Mouse (Mus musculus) heart, adult 9 months (tissue): ENCODE measurements at regions not wholly inside any gene's neighbourhood (a gene's known extent, or its start where the extent isn't known, plus 50 kb on each side); places are given as distances from the start of the nearest gene placed in this dataset.

Experiments
- DNase-seq, 2 experiments: peaks; one replicate each; pipeline ENCODE4 v3.0.0; 2022; ENCODE audit warnings: low spot score in 2 of 2

DNA sequence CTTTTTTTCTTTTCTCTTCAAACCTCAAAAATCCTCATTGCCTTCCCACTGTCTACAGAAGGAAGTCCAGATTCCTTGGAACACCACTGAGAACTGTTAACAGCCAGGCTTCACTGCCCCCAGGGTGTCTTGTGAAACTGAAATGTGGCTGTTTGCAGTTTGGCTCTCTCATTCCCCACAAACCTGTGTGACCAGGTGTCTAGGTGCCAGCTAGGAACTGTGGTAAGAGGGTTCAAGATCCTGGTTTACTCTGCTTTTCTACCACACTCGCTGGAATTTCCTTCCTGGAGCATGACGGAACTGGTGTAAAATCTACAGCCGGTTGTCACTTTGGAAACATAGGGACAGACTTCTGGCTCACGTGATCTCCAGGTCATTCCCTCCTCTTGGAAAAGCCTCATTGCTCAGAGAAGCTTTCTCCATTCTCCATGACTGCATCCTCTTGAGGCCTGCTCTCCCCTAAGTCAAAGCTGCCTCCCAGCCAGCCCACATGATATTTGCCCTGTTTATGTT is 660.2 kb downstream of the Zfp706 start:
- no peak for DNase-seq

DNA sequence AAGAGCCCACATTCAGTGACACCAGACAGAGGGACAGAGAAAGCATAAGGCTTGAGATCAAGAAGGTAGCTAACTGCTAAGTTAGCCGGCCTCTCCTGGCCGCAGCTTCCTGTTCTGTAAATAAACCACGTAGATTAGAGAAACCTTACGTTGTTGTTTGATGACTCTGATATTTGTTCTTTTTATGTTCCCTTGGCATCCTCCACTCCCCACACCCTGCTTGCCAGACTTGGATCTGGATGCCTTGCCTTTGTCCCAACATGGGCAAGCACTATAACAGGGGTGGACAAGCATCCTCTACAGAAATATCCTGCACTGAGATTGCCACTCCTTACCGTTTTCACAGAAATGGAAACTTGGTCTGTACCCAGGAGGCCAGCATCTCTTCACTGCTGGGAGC is 661.4 kb downstream of the Zfp706 start:
- no peak for DNase-seq

DNA sequence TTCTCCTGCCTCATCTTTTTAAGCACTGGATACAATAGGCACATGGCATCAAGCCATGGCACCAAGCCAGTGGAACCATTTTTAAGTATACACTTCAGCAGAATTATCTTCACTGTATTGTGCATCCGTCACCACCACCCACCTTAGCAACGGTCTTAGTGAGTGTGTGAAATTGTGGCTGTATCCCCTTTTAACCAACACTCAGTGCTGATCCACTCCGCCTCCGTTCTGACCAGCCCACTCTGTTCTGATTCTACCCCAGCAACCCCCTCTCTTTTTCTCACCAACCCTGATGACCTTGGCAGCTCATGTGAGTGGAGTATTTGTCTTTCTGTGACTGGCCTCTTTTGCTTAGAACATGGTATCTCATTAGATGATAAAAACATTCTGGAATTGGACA is 662.2 kb downstream of the Zfp706 start:
- no peak for DNase-seq

- no peak for DNase-seq
Observed at GRCm38 (mm10) chr15:36339971-36340550, 667.5 kb downstream of the Zfp706 start.

DNA sequence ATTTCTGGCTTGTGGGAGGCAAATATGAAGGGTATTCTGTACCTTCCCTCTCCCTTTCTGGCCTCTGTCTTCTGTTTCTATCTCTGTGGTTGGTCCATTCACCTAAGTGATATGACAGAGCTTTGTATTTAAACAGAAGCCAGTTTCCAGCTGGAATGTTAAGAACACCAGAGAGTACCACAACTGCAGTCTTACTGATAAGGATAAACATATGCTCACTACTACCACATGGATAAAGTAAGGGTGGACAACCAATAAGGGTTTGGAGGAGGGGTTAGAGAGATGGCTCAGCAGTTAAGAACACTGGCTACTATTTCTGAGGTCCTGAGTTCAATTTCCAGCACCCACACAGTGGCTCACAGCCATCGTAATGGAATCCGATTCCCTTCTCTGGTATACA is 668.8 kb downstream of the Zfp706 start:
- DNase-seq = no peak

DNA sequence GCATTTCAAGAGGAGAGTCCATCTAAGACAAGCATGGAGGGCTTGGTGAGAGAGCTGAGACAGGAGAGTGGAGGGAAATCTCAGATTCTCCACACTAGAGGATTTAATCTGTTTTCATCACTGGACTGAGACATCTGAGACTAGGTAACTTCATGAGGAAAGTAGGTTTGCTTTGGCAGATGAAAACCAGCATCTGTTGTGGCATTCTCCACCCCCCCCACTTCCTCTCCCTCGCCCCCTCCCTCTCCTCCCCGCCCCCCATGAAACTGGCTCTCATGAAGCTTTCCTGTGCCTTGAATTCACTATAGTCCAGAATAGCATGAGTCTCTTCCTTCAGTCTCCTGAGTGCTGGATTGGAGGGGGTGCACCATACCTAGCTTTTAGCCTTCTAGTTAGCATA is 670.7 kb downstream of the Zfp706 start:
- DNase-seq = no peak

DNA sequence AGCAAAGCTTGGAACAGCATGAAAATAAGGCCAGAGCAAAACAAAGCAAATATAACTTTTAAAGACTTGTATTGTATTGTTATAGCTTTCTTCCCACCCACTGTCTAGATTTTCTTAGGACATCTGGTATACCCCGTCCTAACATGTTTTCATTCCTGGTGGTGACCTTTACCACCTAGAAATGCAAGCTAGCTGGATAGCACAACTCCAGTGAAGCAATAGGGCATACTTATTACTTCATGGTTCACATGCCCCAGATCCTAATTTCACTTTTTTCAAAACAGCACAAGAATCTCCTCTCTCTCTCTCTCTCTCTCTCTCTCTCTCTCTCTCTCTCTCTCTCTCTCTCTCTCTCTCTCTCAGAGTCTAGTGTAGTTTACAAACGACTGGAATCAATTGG is 672.5 kb downstream of the Zfp706 start:
- DNase-seq = no peak

DNA sequence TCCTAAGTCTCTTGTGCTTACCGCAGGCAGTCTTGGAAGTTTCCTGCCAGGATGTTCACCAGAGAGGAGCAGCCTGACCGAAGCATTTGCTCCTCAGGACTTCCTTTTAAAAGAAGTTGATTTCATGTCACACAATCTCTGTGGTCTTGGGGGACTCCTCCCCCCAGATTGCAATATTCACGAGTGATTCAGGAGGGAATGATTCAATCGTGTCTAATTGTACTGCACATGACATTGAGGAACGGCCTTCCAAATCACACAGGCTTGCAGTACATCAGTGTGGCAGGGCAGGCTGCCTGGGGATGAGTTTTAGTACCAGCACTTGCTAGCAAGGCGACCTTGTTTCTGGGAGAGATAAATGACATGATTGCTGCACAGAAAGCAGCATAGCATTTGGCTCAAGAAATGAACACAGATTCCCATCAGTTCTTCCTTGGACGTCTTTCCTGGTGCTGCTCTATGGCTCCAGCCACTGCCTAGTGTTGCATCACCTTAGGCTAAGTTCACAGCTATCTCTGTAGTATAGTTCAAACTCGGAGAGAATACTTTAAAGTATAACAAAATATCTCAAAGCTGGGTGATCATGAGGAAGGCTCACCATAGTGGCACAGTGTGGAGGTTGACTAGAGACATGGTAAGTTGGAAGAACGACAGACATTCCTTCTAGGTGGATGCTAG is 673.0 kb downstream of the Zfp706 start:
- DNase-seq = no peak

- DNase-seq = no peak
Observed at GRCm38 (mm10) chr15:36333857-36334256, 673.7 kb downstream of the Zfp706 start.

- no peak for DNase-seq
Observed at GRCm38 (mm10) chr15:36333265-36333664, 674.3 kb downstream of the Zfp706 start.
